Mouse (Mus musculus): ENCODE results near the gene Fhit. TPM values are rescaled to one million over a fixed set of nuclear protein-coding genes. Genes with fewer than 3 reads are reported as not detected.

The Fhit gene
- polyA plus RNA-seq, 1 experiment from 2014 or later = 1.6 TPM

GRCm38 (mm10) chr14:9552149-9552548 lies 1609.7 kb downstream of the Fhit start:
- Histone ChIP-seq H3K36me3 (no peaks in the 10 kb centered on the region), H3K9me3 (replicated peaks) (no peaks in the 10 kb centered on the region), H3K9ac (no peak overlapping the region), H3K4me1 (replicated peaks) (no peaks in the 10 kb centered on the region), H3K27ac (no peak overlapping the region), H3K27me3 (no peaks in the 10 kb centered on the region), H3K4me2 (no peak overlapping the region), H3K4me3 (replicated peaks) (no peak overlapping the region)
- DNase-seq = no peak
- ATAC-seq (ENCODE audit: low read depth) = no peak

- 26% methylated on average over 1 of the region's 1 CpGs for WGBS (ENCODE audit: insufficient replicate concordance)
- no peak for ATAC-seq (ENCODE audit: low read depth)
- H3K4me1 ChIP-seq (replicated peaks) = no peaks in the 10 kb centered on the region
Observed at GRCm38 (mm10) chr14:9547952-9548351, 1613.9 kb downstream of the Fhit start.

GRCm38 (mm10) chr14:9544364-9544763 lies 1617.5 kb downstream of the Fhit start:
- Histone ChIP-seq H3K4me3 (replicated peaks) (no peak overlapping the region), H3K27ac (no peak overlapping the region), H3K36me3 (no peaks in the 10 kb centered on the region), H3K9me3 (replicated peaks) (no peaks in the 10 kb centered on the region), H3K9ac (no peak overlapping the region), H3K27me3 (no peaks in the 10 kb centered on the region), H3K4me1 (replicated peaks) (no peaks in the 10 kb centered on the region), H3K4me2 (no peak overlapping the region)
- DNase-seq (no peak), ATAC-seq (ENCODE audit: low read depth) (no peak)
- WGBS (ENCODE audit: insufficient replicate concordance) = 48% methylated on average over 3 of the region's 3 CpGs

More at GRCm38 (mm10) chr14:9547952-9548351, 1613.9 kb downstream of the Fhit start:
- H3K36me3 ChIP-seq = no peaks in the 10 kb centered on the region
- H3K27me3 ChIP-seq = no peaks in the 10 kb centered on the region
- no peak overlapping the region for H3K4me3 ChIP-seq (replicated peaks)
- no peak overlapping the region for H3K9ac ChIP-seq
- no peak overlapping the region for H3K27ac ChIP-seq
- H3K4me2 ChIP-seq = no peak overlapping the region
- no peak for DNase-seq
- no peaks in the 10 kb centered on the region for H3K9me3 ChIP-seq (replicated peaks)

GRCm38 (mm10) chr14:9535491-9535890 lies 1626.3 kb downstream of the Fhit start:
- no peaks in the 10 kb centered on the region for H3K4me1 ChIP-seq (replicated peaks)
- H3K9ac ChIP-seq = no peak overlapping the region
- H3K4me3 ChIP-seq (replicated peaks) = no peak overlapping the region
- DNase-seq (no peak), ATAC-seq (ENCODE audit: low read depth) (no peak)
- H3K9me3 ChIP-seq (replicated peaks) = no peaks in the 10 kb centered on the region
- H3K36me3 ChIP-seq = no peaks in the 10 kb centered on the region
- no peaks in the 10 kb centered on the region for H3K27me3 ChIP-seq
- WGBS (ENCODE audit: insufficient replicate concordance) = 52% methylated on average over 6 of the region's 6 CpGs
- H3K4me2 ChIP-seq = no peak overlapping the region
- no peak overlapping the region for H3K27ac ChIP-seq

- H3K27me3 ChIP-seq = no peaks in the 10 kb centered on the region
- no peak overlapping the region for H3K4me2 ChIP-seq
- no peak overlapping the region for H3K27ac ChIP-seq
- H3K9ac ChIP-seq = no peak overlapping the region
- H3K9me3 ChIP-seq (replicated peaks) = no peaks in the 10 kb centered on the region
- no peaks in the 10 kb centered on the region for H3K4me1 ChIP-seq (replicated peaks)
- H3K4me3 ChIP-seq (replicated peaks) = no peak overlapping the region
- DNase-seq (no peak), ATAC-seq (ENCODE audit: low read depth) (no peak)
- WGBS (ENCODE audit: insufficient replicate concordance) = 68% methylated on average over 4 of the region's 4 CpGs
- H3K36me3 ChIP-seq = no peaks in the 10 kb centered on the region
Observed at GRCm38 (mm10) chr14:9529247-9529646, 1632.6 kb downstream of the Fhit start.

GRCm38 (mm10) chr14:9526136-9526535 lies 1635.7 kb downstream of the Fhit start:
- Histone ChIP-seq H3K36me3 (no peaks in the 10 kb centered on the region), H3K4me1 (replicated peaks) (no peaks in the 10 kb centered on the region), H3K9ac (no peak overlapping the region), H3K9me3 (replicated peaks) (no peaks in the 10 kb centered on the region), H3K4me2 (no peak overlapping the region), H3K27me3 (no peaks in the 10 kb centered on the region), H3K27ac (no peak overlapping the region), H3K4me3 (replicated peaks) (no peak overlapping the region)
- WGBS (ENCODE audit: insufficient replicate concordance) = 66% methylated on average over 3 of the region's 3 CpGs
- no peak for DNase-seq
- ATAC-seq (ENCODE audit: low read depth) = no peak

- Histone ChIP-seq H3K4me2 (no peak overlapping the region), H3K4me3 (replicated peaks) (no peak overlapping the region), H3K9ac (no peak overlapping the region), H3K27ac (no peak overlapping the region), H3K36me3 (no peaks in the 10 kb centered on the region), H3K4me1 (replicated peaks) (no peaks in the 10 kb centered on the region), H3K27me3 (no peaks in the 10 kb centered on the region), H3K9me3 (replicated peaks) (no peaks in the 10 kb centered on the region)
- ATAC-seq (ENCODE audit: low read depth) = no peak
- WGBS (ENCODE audit: insufficient replicate concordance) = 38% methylated on average over 2 of the region's 2 CpGs
- DNase-seq = no peak
Observed at GRCm38 (mm10) chr14:9517651-9518050, 1644.2 kb downstream of the Fhit start.

- Histone ChIP-seq H3K4me1 (replicated peaks) (no peaks in the 10 kb centered on the region), H3K4me3 (replicated peaks) (no peak overlapping the region), H3K4me2 (no peak overlapping the region), H3K27me3 (no peaks in the 10 kb centered on the region), H3K36me3 (no peaks in the 10 kb centered on the region), H3K9me3 (replicated peaks) (no peaks in the 10 kb centered on the region), H3K9ac (no peak overlapping the region), H3K27ac (no peak overlapping the region)
- 65% methylated on average over 1 of the region's 1 CpGs for WGBS (ENCODE audit: insufficient replicate concordance)
- DNase-seq (no peak), ATAC-seq (ENCODE audit: low read depth) (no peak)
Observed at GRCm38 (mm10) chr14:9509678-9510077, 1652.2 kb downstream of the Fhit start.

Other genes starting within 250 kb of the Fhit start
- 0.99 and 1.2 TPM in 2 replicates for gene Gm3839, start 194.7 kb upstream of the Fhit start, polyA plus RNA-seq (2015; fragmentation: Nextera tagmentation; extraction: Ambion mirVana)